Mouse (Mus musculus): ENCODE results near the gene Sav1.

DNA sequence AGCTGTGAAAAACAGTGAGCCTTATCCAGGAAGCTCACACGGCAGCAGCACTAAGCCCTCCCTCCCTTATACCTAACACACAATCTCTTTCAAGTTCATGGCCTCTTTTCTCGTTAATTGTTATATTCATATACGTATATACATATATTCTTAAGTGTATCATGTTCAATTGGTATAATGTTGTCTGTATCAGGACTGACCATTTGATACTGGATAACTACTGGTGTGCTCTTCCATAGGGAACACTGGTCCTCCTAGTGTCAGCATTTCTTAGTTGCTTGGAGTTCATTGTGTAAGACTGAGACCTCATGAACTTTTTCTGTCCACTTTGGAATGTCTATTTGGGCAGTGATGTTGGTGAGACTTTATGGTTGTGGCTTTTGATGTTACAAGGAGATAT lies 63.7 kb downstream of the Sav1 start:
- TF ChIP-seq MAFK (IDR thresholded peaks at IDR 0.05; ENCODE audit: insufficient read depth, low read depth, low read length) = no peak
- no peak for TF ChIP-seq ZC3H11A (IDR thresholded peaks at IDR 0.05; ENCODE audit: borderline replicate concordance, low read depth, low read length)
- TF ChIP-seq CHD2 (IDR thresholded peaks at IDR 0.05; ENCODE audit: low read depth, low read length) = no peak

Measured in ES-E14 (cell line).